Mouse (Mus musculus) small intestine, adult 2 months (tissue): ENCODE results near the gene Gpr137b.

Experiments used
- CTCF ChIP-seq: fragments of 200-500 bp; IDR thresholded peaks from 2 replicates; pipeline ENCODE4 v1.5.1; 2012; ENCODE audit warnings: low read depth, mild to moderate bottlenecking, control low read depth, inconsistent platforms, low read length, moderate library complexity, mixed read lengths; ENCODE audit not compliant: insufficient replicate concordance, insufficient read length; ENCODE audit errors: extremely low read depth
- POLR2A ChIP-seq: fragments of 200-500 bp; IDR thresholded peaks from 2 replicates; pipeline ENCODE4 v1.6.1; 2012; ENCODE audit warnings: low read depth, mild to moderate bottlenecking, control low read depth, inconsistent platforms, low read length, moderate library complexity

DNA sequence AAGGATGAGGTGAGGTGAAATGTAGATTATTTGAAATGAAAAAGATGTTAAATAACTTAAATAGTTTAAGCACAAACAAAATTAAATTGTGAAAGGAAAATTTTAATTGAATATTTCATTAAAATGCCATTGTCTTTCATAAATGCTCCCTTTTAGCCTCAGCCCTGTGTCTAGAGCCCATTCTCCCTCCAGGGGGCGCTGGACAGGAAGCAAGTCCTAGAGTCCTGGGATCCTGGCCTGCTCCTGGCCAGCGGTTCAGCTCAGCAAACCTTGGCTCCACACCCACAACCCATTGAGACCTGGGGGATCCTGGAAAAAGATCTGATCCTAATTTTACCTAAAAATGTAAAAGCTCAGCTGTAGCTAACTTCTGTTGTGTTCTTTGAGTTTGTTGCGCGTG lies 44.5 kb downstream of the Gpr137b start:
- TF ChIP-seq CTCF (peak; percentile 26; the same call in 1 of the 2 replicates), POLR2A (no peak)
